Mouse (Mus musculus) embryonic facial prominence, embryonic 15.5 days (tissue): ENCODE data around the gene Fam171a2. TPM values are rescaled to one million over a fixed set of nuclear protein-coding genes. Genes with fewer than 3 reads are reported as not detected.
A peak's percentile ranks its signal among the peaks of the same experiment; 100 is the strongest.
"Not testable (repeated sequence)": the region's sequence is repeated elsewhere in the genome, so short reads cannot be mapped to it uniquely, and the experiment has no call there.

Source experiments
- ATAC-seq: fragments of 200-750 bp; cut with Nextera tagmentation; 2 replicates; pipeline ENCODE4 v1.8.0; 2017; ENCODE audit warnings: low read depth, moderate TSS enrichment; ENCODE audit not compliant: insufficient number of reproducible peaks, low FRiP score, low TSS enrichment
- H3K27ac ChIP-seq: fragments of 300-500 bp; sonication (generic); replicated peaks from 2 replicates; pipeline ENCODE4 v1.5.1; 2015; ENCODE audit warnings: mild to moderate bottlenecking, inconsistent platforms
- H3K27me3 ChIP-seq: fragments of 300-500 bp; sonication (generic); 2 replicates; pipeline ENCODE4 v1.6.1; 2015; ENCODE audit warnings: inconsistent platforms
- H3K36me3 ChIP-seq: fragments of 300-500 bp; sonication (generic); 2 replicates; pipeline ENCODE4 v1.6.1; 2015; ENCODE audit warnings: mild to moderate bottlenecking, inconsistent platforms
- H3K4me1 ChIP-seq: fragments of 300-500 bp; sonication (generic); 2 replicates; pipeline ENCODE4 v1.6.1; 2015; ENCODE audit warnings: inconsistent platforms
- H3K4me2 ChIP-seq: fragments of 300-500 bp; sonication (generic); replicated peaks from 2 replicates; pipeline ENCODE4 v1.6.1; 2015; ENCODE audit warnings: mild to moderate bottlenecking, inconsistent platforms
- H3K4me3 ChIP-seq: fragments of 300-500 bp; sonication (generic); replicated peaks from 2 replicates; pipeline ENCODE4 v1.5.1; 2015; ENCODE audit warnings: mild to moderate bottlenecking, inconsistent platforms
- H3K9ac ChIP-seq: fragments of 300-500 bp; sonication (generic); 2 replicates; pipeline ENCODE4 v1.6.1; 2015; ENCODE audit warnings: inconsistent platforms
- H3K9me3 ChIP-seq: fragments of 300-500 bp; sonication (generic); replicated peaks from 2 replicates; pipeline ENCODE4 v1.6.1; 2016; ENCODE audit warnings: inconsistent platforms
- WGBS: fragments of 180-500 bp; shearing (Covaris S2); methylation state at CpG from one replicate; pipeline ENCODE4 v1.1.7; 2015; 5-methylcytosine and 5-hydroxymethylcytosine counted together
- polyA plus RNA-seq: library from polyadenylated mRNA; unstranded; fragments of >200 nt; fragmentation: Nextera tagmentation; extraction: Ambion mirVana; gene quantifications from 2 replicates; pipeline ENCODE4 v1.2.1, GENCODE M21; 2015

Fam171a2 gene
- polyA plus RNA-seq, 1 experiment from 2014 or later = 8.5 TPM

- peaks cover 29% of the 10 kb centered on the region for H3K4me1 ChIP-seq
- no peak overlapping the region for H3K9ac ChIP-seq
- peaks cover 14% of the 10 kb centered on the region for H3K36me3 ChIP-seq
- H3K9me3 ChIP-seq = no peaks in the 10 kb centered on the region
- no peak overlapping the region for H3K27ac ChIP-seq
- no peak overlapping the region for H3K4me3 ChIP-seq
- WGBS = 69% methylated on average over 20 of the region's 20 CpGs
- no peak overlapping the region for H3K4me2 ChIP-seq
- H3K27me3 ChIP-seq = peaks cover 58% of the 10 kb centered on the region
- no peak for ATAC-seq
Observed at GRCm38 (mm10) chr11:102398007-102398825, 49.3 kb downstream of the Fam171a2 start.

GRCm38 (mm10) chr11:102396671-102397141 is 50.8 kb downstream of the Fam171a2 start:
- no peaks in the 10 kb centered on the region for H3K36me3 ChIP-seq
- no peak overlapping the region for H3K4me2 ChIP-seq
- 74% methylated on average over 7 of the region's 7 CpGs for WGBS
- no peak overlapping the region for H3K27ac ChIP-seq
- peaks cover 58% of the 10 kb centered on the region for H3K27me3 ChIP-seq
- ATAC-seq = no peak
- H3K4me1 ChIP-seq = peaks cover 36% of the 10 kb centered on the region
- H3K4me3 ChIP-seq = no peak overlapping the region
- no peak overlapping the region for H3K9ac ChIP-seq
- H3K9me3 ChIP-seq = no peaks in the 10 kb centered on the region

- Histone ChIP-seq H3K4me1 (peaks cover 36% of the 10 kb centered on the region), H3K9me3 (no peaks in the 10 kb centered on the region), H3K27me3 (peaks cover 57% of the 10 kb centered on the region), H3K9ac (no peak overlapping the region), H3K4me2 (no peak overlapping the region), H3K36me3 (no peaks in the 10 kb centered on the region), H3K4me3 (no peak overlapping the region), H3K27ac (no peak overlapping the region)
- no peak for ATAC-seq
- 57% methylated on average over 6 of the region's 6 CpGs for WGBS
Observed at GRCm38 (mm10) chr11:102396263-102396662, 51.2 kb downstream of the Fam171a2 start.

GRCm38 (mm10) chr11:102395250-102395649 is 52.2 kb downstream of the Fam171a2 start:
- Histone ChIP-seq H3K4me3 (no peak overlapping the region), H3K4me2 (no peak overlapping the region), H3K9me3 (no peaks in the 10 kb centered on the region), H3K27me3 (peaks cover 47% of the 10 kb centered on the region), H3K36me3 (no peaks in the 10 kb centered on the region), H3K4me1 (peaks cover 36% of the 10 kb centered on the region), H3K9ac (no peak overlapping the region), H3K27ac (no peak overlapping the region)
- WGBS = 6% methylated on average over 5 of the region's 5 CpGs
- no peak; the same call in 1 of the 2 replicates for ATAC-seq

- H3K36me3 ChIP-seq = no peaks in the 10 kb centered on the region
- H3K27ac ChIP-seq = no peak overlapping the region
- no peak overlapping the region for H3K9ac ChIP-seq
- H3K4me2 ChIP-seq = peak overlapping the region; percentile 91
- H3K27me3 ChIP-seq = peaks cover 40% of the 10 kb centered on the region
- peaks cover 30% of the 10 kb centered on the region for H3K4me1 ChIP-seq
- peak overlapping the region; percentile 46; the same call in 1 of the 2 replicates for H3K4me3 ChIP-seq
- ATAC-seq = peak; percentile 8; the same call in 1 of the 2 replicates
- WGBS = 69% methylated on average over 9 of the region's 9 CpGs
- H3K9me3 ChIP-seq = no peaks in the 10 kb centered on the region
Observed at GRCm38 (mm10) chr11:102394421-102395124, 52.9 kb downstream of the Fam171a2 start.

- H3K9ac ChIP-seq = no peak overlapping the region
- H3K4me1 ChIP-seq = peaks cover 23% of the 10 kb centered on the region
- H3K9me3 ChIP-seq = no peaks in the 10 kb centered on the region
- peak overlapping the region; percentile 46 for H3K4me3 ChIP-seq
- H3K36me3 ChIP-seq = no peaks in the 10 kb centered on the region
- ATAC-seq = no peak
- H3K4me2 ChIP-seq = peak overlapping the region; percentile 91
- WGBS = 5% methylated on average over 17 of the region's 17 CpGs
- no peak overlapping the region for H3K27ac ChIP-seq
- peaks cover 33% of the 10 kb centered on the region for H3K27me3 ChIP-seq
Observed at GRCm38 (mm10) chr11:102393719-102394420, 53.6 kb downstream of the Fam171a2 start.

- H3K36me3 ChIP-seq = no peaks in the 10 kb centered on the region
- peak; percentile 61 for ATAC-seq
- no peak within 1 kb of the TSS for H3K9ac ChIP-seq
- no peak within 1 kb of the TSS for H3K27ac ChIP-seq
- no peaks in the 10 kb centered on the region for H3K9me3 ChIP-seq
- peak within 1 kb of the TSS; percentile 46 for H3K4me3 ChIP-seq
- peaks cover 27% of the 10 kb centered on the region for H3K27me3 ChIP-seq
- peak within 1 kb of the TSS; percentile 91 for H3K4me2 ChIP-seq
- H3K4me1 ChIP-seq = peaks cover 22% of the 10 kb centered on the region
- 0% methylated on average over 33 of the region's 34 CpGs for WGBS
Observed at GRCm38 (mm10) chr11:102393238-102393634, 54.2 kb downstream of the Fam171a2 start, which contains the start of gene Rundc3a. Gene Rundc3a (plus strand): TSS chr11:102393403.

GRCm38 (mm10) chr11:102392441-102393237 is 54.8 kb downstream of the Fam171a2 start:
- Histone ChIP-seq H3K4me1 (peaks cover 22% of the 10 kb centered on the region), H3K27me3 (peaks cover 21% of the 10 kb centered on the region), H3K27ac (no peak overlapping the region), H3K4me3 (peak overlapping the region; percentile 46), H3K9me3 (no peaks in the 10 kb centered on the region), H3K9ac (no peak overlapping the region), H3K4me2 (peak overlapping the region; percentile 91), H3K36me3 (no peaks in the 10 kb centered on the region)
- no peak for ATAC-seq
- WGBS = 16% methylated on average over 15 of the region's 15 CpGs

GRCm38 (mm10) chr11:102389436-102389835 is 58.0 kb downstream of the Fam171a2 start:
- H3K27me3 ChIP-seq, H3K9me3 ChIP-seq, ATAC-seq, H3K9ac ChIP-seq, H3K4me2 ChIP-seq, H3K27ac ChIP-seq, H3K36me3 ChIP-seq, H3K4me3 ChIP-seq: not testable (repeated sequence)
- peaks cover 20% of the 10 kb centered on the region for H3K4me1 ChIP-seq
- 83% methylated on average over 4 of the region's 5 CpGs for WGBS
